In the genomic region with DNA sequence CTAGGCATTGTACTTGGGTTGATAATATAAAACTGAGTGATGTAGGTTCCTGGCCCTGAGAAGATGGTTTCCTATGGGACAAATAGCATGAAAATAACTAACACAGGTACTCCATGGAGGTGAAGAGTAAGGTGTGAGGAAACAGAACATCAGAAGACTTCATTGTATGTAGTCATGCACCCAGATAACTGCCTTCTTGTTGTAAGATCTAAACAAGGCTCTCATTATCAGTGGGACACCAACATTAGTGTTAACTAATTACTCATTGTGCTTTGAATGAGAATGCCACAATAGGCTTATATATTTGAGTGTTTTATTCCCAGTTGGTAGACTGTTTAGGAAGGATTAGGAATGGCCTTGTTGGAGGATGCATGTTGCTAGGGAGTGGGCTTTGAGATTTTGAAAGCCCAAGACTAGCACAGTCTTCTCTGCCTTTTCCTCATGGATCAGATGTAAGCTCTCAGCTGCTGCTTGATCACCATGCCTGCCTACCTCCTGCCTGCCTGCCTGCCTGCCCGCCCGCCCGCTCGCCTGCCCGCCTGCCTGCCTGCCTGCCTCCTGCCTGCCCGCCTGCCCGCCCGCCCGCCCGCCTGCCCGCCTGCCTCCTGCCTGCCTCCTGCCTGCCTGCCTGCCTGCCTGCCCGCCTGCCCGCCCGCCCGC, we compare ENCODE assay signal across 11 mouse cellular contexts.
DNase-seq lines count a peak whose midpoint lies in the region; ATAC-seq lines count a peak whose summit lies in the region.
"Had no signal": no experiment of that assay in that cellular context is flagged by ENCODE, and none has a peak within 500 bp of the region (broad histone marks: within the 10 kb centered on the region; RNA-seq: fewer than 3 reads in every experiment).

No protein-coding gene starts in this region.

- no peak for ATAC-seq in heart, embryonic 11.5 days (replicated peaks; ENCODE audit: insufficient number of reproducible peaks, low FRiP score, low TSS enrichment)
- no peak for ATAC-seq in embryonic facial prominence, embryonic 11.5 days (replicated peaks; ENCODE audit: insufficient number of reproducible peaks, low FRiP score, low TSS enrichment, low read depth)
- no peak for ATAC-seq in intestine, embryonic 14.5 days (replicated peaks; ENCODE audit: low FRiP score, low TSS enrichment, low read depth)
- ATAC-seq in midbrain, embryonic 14.5 days (ENCODE audit: low FRiP score, low TSS enrichment) = no peak
- no peak for ATAC-seq in inflammation-experienced regulatory T-cells, adult 6 months

- 20% methylated on average over 3 of the region's 15 CpGs for whole genome bisulfite sequencing in heart, embryonic 11.5 days (ENCODE audit: insufficient replicate concordance)
- no CpG with 5 or more reads among the region's 15 CpGs for WGBS in embryonic facial prominence, embryonic 11.5 days
- WGBS in intestine, embryonic 14.5 days = 22% methylated on average over 5 of the region's 15 CpGs
- WGBS in midbrain, embryonic 14.5 days = 51% methylated on average over 6 of the region's 15 CpGs

- peaks cover 5% of the 10 kb centered on the region; the same call in 1 of the 2 replicates for H3K4me1 ChIP-seq in heart, embryonic 11.5 days (ENCODE audit: control insufficient read depth, insufficient read depth, low read length)
- H3K4me1 ChIP-seq in embryonic facial prominence, embryonic 11.5 days (ENCODE audit: control insufficient read depth, insufficient read depth, low read length) = no peaks in the 10 kb centered on the region
- H3K4me1 ChIP-seq in intestine, embryonic 14.5 days (replicated peaks; ENCODE audit: control insufficient read depth, insufficient read depth, low read length) = no peaks in the 10 kb centered on the region
- H3K4me1 ChIP-seq in midbrain, embryonic 14.5 days (ENCODE audit: control insufficient read depth, insufficient read depth, low read length) = no peaks in the 10 kb centered on the region
- H3K4me1 ChIP-seq: stomach, embryonic 15.5 days had no signal

- no peaks in the 10 kb centered on the region for H3K36me3 ChIP-seq in heart, embryonic 11.5 days (ENCODE audit: control insufficient read depth, insufficient read depth, low read length)
- no peaks in the 10 kb centered on the region for H3K36me3 ChIP-seq in embryonic facial prominence, embryonic 11.5 days (replicated peaks; ENCODE audit: control insufficient read depth, insufficient read depth, low read depth, low read length)
- no peaks in the 10 kb centered on the region for H3K36me3 ChIP-seq in intestine, embryonic 14.5 days (ENCODE audit: control insufficient read depth, insufficient read depth, low read length)
- no peaks in the 10 kb centered on the region for H3K36me3 ChIP-seq in midbrain, embryonic 14.5 days (ENCODE audit: control insufficient read depth, insufficient read depth, low read length)
- H3K36me3 ChIP-seq: stomach, embryonic 15.5 days had no signal

- no peak for DNase-seq in heart, adult 9 months (ENCODE audit: low spot score in 2 of 2)
- no peak for DNase-seq in embryonic facial prominence, embryonic 11.5 days (ENCODE audit: low spot score)
- DNase-seq in intestine, embryonic 14.5 days (ENCODE audit: low spot score) = no peak
- DNase-seq in midbrain, embryonic 14.5 days = peak; percentile 25
- no peak for DNase-seq in adrenal gland, adult 18-20 months (ENCODE audit: low spot score in 2 of 2)
- no peak for DNase-seq in yolk sac, embryonic 10.5 days (ENCODE audit: low spot score)
- DNase-seq: adrenal gland, adult 8-10 months; kidney, postnatal 25 days had no signal

- no peak overlapping the region for H3K27ac ChIP-seq in heart, embryonic 11.5 days (ENCODE audit: low read depth, low read length)
- no peak overlapping the region for H3K27ac ChIP-seq in embryonic facial prominence, embryonic 11.5 days (replicated peaks; ENCODE audit: low read depth, low read length)
- H3K27ac ChIP-seq in intestine, embryonic 14.5 days (ENCODE audit: low read depth) = no peak overlapping the region
- 0 out of 2 replicates have a peak overlapping the region, but pooled peaks have one; percentile 45 for H3K27ac ChIP-seq in midbrain, embryonic 14.5 days (replicated peaks; ENCODE audit: low read depth, low read length)
- H3K27ac ChIP-seq: stomach, embryonic 15.5 days had no signal

- peak overlapping the region; percentile 57 for H3K4me2 ChIP-seq in heart, embryonic 11.5 days
- no peak overlapping the region; the same call in 1 of the 2 replicates for H3K4me2 ChIP-seq in embryonic facial prominence, embryonic 11.5 days (ENCODE audit: low read depth, low read length)
- peak overlapping the region; percentile 11; the same call in 1 of the 2 replicates for H3K4me2 ChIP-seq in intestine, embryonic 14.5 days (ENCODE audit: low read length)
- H3K4me2 ChIP-seq in midbrain, embryonic 14.5 days (ENCODE audit: low read length) = peak overlapping the region; percentile 25; the same call in 1 of the 2 replicates
- H3K4me2 ChIP-seq: stomach, embryonic 15.5 days had no signal

- peaks cover 7% of the 10 kb centered on the region; the same call in 1 of the 2 replicates for H3K27me3 ChIP-seq in heart, embryonic 11.5 days (ENCODE audit: control insufficient read depth, insufficient read depth, low read length)
- no peaks in the 10 kb centered on the region for H3K27me3 ChIP-seq in embryonic facial prominence, embryonic 11.5 days (ENCODE audit: control insufficient read depth, insufficient read depth, low read length)
- no peaks in the 10 kb centered on the region for H3K27me3 ChIP-seq in intestine, embryonic 14.5 days (replicated peaks; ENCODE audit: control insufficient read depth, insufficient read depth, low read length)
- H3K27me3 ChIP-seq in midbrain, embryonic 14.5 days (ENCODE audit: control insufficient read depth, insufficient read depth, low read length) = no peaks in the 10 kb centered on the region
- H3K27me3 ChIP-seq: stomach, embryonic 15.5 days had no signal

- no peaks in the 10 kb centered on the region for H3K9me3 ChIP-seq in heart, embryonic 11.5 days (replicated peaks; ENCODE audit: control insufficient read depth, low read length)
- H3K9me3 ChIP-seq in embryonic facial prominence, embryonic 11.5 days (replicated peaks; ENCODE audit: control insufficient read depth, low read length) = no peaks in the 10 kb centered on the region
- no peaks in the 10 kb centered on the region for H3K9me3 ChIP-seq in intestine, embryonic 14.5 days (ENCODE audit: control insufficient read depth, low read length)
- no peaks in the 10 kb centered on the region for H3K9me3 ChIP-seq in midbrain, embryonic 14.5 days (ENCODE audit: control insufficient read depth, low read length)
- H3K9me3 ChIP-seq: stomach, embryonic 15.5 days had no signal

- H3K9ac ChIP-seq in heart, embryonic 11.5 days (ENCODE audit: low read depth, low read length) = peak overlapping the region; percentile 43; the same call in 1 of the 2 replicates
- no peak overlapping the region for H3K9ac ChIP-seq in embryonic facial prominence, embryonic 11.5 days (replicated peaks; ENCODE audit: low read length)
- no peak overlapping the region for H3K9ac ChIP-seq in intestine, embryonic 14.5 days (ENCODE audit: low read length)
- H3K9ac ChIP-seq in midbrain, embryonic 14.5 days (replicated peaks; ENCODE audit: low read length) = no peak overlapping the region; the same call in 1 of the 2 replicates
- H3K9ac ChIP-seq: stomach, embryonic 15.5 days had no signal

- peak overlapping the region; percentile 37 for H3K4me3 ChIP-seq in heart, embryonic 11.5 days (ENCODE audit: low read depth, low read length)
- peak overlapping the region; percentile 23 for H3K4me3 ChIP-seq in embryonic facial prominence, embryonic 11.5 days (ENCODE audit: low read depth, low read length)
- no peak overlapping the region; the same call in 1 of the 2 replicates for H3K4me3 ChIP-seq in intestine, embryonic 14.5 days (ENCODE audit: low read depth, low read length)
- peak overlapping the region; percentile 13; the same call in 1 of the 2 replicates for H3K4me3 ChIP-seq in midbrain, embryonic 14.5 days (replicated peaks; ENCODE audit: low read depth, low read length)
- H3K4me3 ChIP-seq: stomach, embryonic 15.5 days had no signal
